Mouse (Mus musculus) G1E (cell line): ENCODE measurements at regions not wholly inside any gene's neighbourhood (a gene's known extent, or its start where the extent isn't known, plus 50 kb on each side); places are given as distances from the start of the nearest gene placed in this dataset.

Experiments
- ATAC-seq: 2 replicates; pipeline ENCODE4 v1.8.0; 2016; ENCODE audit warnings: mild to moderate bottlenecking; ENCODE audit not compliant: insufficient number of reproducible peaks, poor library complexity, low FRiP score, severe bottlenecking; ENCODE audit errors: extremely low read depth
- DNase-seq: peaks from one replicate; pipeline ENCODE4 v3.0.0; 2012; ENCODE audit warnings: low spot score
- H3K27me3 ChIP-seq: 2 replicates; pipeline ENCODE4 v1.6.1; 2012; ENCODE audit warnings: mild to moderate bottlenecking, low read length, inconsistent platforms; ENCODE audit not compliant: insufficient read depth
- H3K36me3 ChIP-seq: replicated peaks from 2 replicates; pipeline ENCODE3; 2012; ENCODE audit warnings: mild to moderate bottlenecking, inconsistent platforms
- H3K4me1 ChIP-seq: 2 replicates; pipeline ENCODE4 v1.6.1; 2012; ENCODE audit warnings: low read depth, low read length, inconsistent platforms, mixed read lengths; ENCODE audit not compliant: insufficient read depth
- H3K4me3 ChIP-seq: 2 replicates; pipeline ENCODE4 v1.5.1; 2012; ENCODE audit warnings: low read depth, mild to moderate bottlenecking, inconsistent platforms, low read length, moderate library complexity, mixed read lengths
- H3K9me3 ChIP-seq: replicated peaks from 2 replicates; pipeline ENCODE4 v1.6.1; 2012; ENCODE audit warnings: inconsistent platforms
- CTCF ChIP-seq: IDR thresholded peaks from 2 replicates; pipeline ENCODE4 v1.5.1; 2012; ENCODE audit warnings: low read depth, low read length, inconsistent platforms, mixed read lengths
- GATA1 ChIP-seq: IDR thresholded peaks from 2 replicates; pipeline ENCODE4 v1.6.1; 2012; ENCODE audit warnings: borderline replicate concordance, low read length, inconsistent platforms, mixed read lengths
- GATA2 ChIP-seq: IDR thresholded peaks from 2 replicates; pipeline ENCODE4 v1.6.1; 2012; ENCODE audit warnings: low read depth, low read length, inconsistent platforms, borderline replicate concordance
- POLR2AphosphoS5 ChIP-seq: IDR thresholded peaks from 2 replicates; pipeline ENCODE4 v1.6.1; 2012; ENCODE audit warnings: low read depth, low read length, inconsistent platforms; ENCODE audit not compliant: insufficient replicate concordance
- TAL1 ChIP-seq: conservative IDR thresholded peaks from 2 replicates; pipeline ENCODE4 v1.6.1; 2012; ENCODE audit warnings: low read depth, low read length, inconsistent platforms, mixed read lengths

GRCm38 (mm10) chr6:145677475-145678325, 62.1 kb downstream of the Tuba3b start:
- peaks cover 52% of the 10 kb centered on the region for H3K9me3 ChIP-seq
- no peaks in the 10 kb centered on the region for H3K36me3 ChIP-seq
- ATAC-seq (no peak), DNase-seq (no peak)
- H3K4me1 ChIP-seq, result no peaks in the 10 kb centered on the region
- TF ChIP-seq POLR2AphosphoS5, result no peak
- TF ChIP-seq GATA2, result no peak
- TF ChIP-seq GATA1, result no peak
- no peak for TF ChIP-seq CTCF
- no peak for TF ChIP-seq TAL1
- no peaks in the 10 kb centered on the region for H3K27me3 ChIP-seq
- H3K4me3 ChIP-seq, result 0 out of 2 replicates have a peak overlapping the region, but pooled peaks have one; percentile 13

- ATAC-seq, result no peak
- no peaks in the 10 kb centered on the region for H3K4me1 ChIP-seq
Measured at GRCm38 (mm10) chr6:145679516-145679915, 64.0 kb downstream of the Tuba3b start.

DNA sequence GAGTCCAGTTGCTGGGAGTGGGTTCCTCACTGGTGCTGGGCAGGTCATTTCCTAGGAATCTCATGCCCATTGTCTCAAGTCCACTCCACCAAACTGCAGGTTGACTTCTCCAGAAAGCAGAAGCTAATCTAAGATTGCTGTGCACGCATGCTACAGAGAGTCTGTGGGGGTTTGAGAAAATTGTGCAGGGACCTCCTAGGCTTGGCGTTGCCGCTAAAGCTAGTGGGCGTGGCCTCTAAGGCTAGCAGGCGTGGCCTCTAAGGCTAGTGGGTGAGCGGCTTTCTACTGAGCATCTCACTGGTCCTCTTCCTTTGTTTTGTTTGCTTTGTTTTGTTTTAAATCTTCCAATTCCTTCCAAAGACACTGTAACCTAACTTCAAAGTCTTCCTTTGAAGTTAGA, 59.5 kb upstream of the Rassf8 start:
- H3K36me3 ChIP-seq, result no peaks in the 10 kb centered on the region
- DNase-seq, result no peak
- no peaks in the 10 kb centered on the region for H3K27me3 ChIP-seq
- no peak for TF ChIP-seq CTCF
- no peak for TF ChIP-seq TAL1
- TF ChIP-seq GATA1, result no peak
- no peak for TF ChIP-seq GATA2
- H3K9me3 ChIP-seq, result peaks cover 67% of the 10 kb centered on the region
- no peaks in the 10 kb centered on the region for H3K4me1 ChIP-seq
- ATAC-seq, result no peak
- H3K4me3 ChIP-seq, result no peak overlapping the region

More at GRCm38 (mm10) chr6:145679516-145679915, 64.0 kb downstream of the Tuba3b start:
- Histone ChIP-seq H3K4me3 (no peak overlapping the region), H3K9me3 (peaks cover 54% of the 10 kb centered on the region), H3K36me3 (no peaks in the 10 kb centered on the region), H3K27me3 (no peaks in the 10 kb centered on the region)
- DNase-seq, result no peak
- no peak for TF ChIP-seq GATA2
- no peak for TF ChIP-seq TAL1
- no peak for TF ChIP-seq POLR2AphosphoS5
- no peak for TF ChIP-seq CTCF
- no peak for TF ChIP-seq GATA1

DNA sequence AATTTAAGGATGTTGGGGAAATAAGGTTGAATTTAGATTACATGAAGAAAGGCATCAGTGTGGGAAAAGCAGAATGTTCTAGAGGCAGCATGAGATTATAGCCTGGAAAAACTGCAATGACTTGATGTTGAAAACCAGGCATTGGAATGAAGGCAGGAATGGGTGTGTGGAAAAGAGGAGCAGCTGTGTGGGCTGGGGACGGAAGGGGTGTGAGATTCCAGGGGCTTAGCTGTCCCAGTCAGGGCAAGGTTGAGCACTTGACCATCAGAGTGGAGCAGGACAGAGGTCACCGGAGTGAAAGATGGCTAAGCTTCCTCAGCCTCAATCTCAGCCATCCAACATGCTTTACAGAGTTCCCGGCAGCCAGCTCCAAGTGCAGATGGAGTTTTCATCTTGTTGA, 54.9 kb upstream of the Rassf8 start:
- peaks cover 68% of the 10 kb centered on the region for H3K9me3 ChIP-seq
- DNase-seq (no peak), ATAC-seq (no peak)
- no peak for TF ChIP-seq POLR2AphosphoS5
- no peak for TF ChIP-seq GATA1
- TF ChIP-seq TAL1, result no peak
- TF ChIP-seq CTCF, result no peak
- no peak for TF ChIP-seq GATA2
- no peak overlapping the region for H3K4me3 ChIP-seq
- no peaks in the 10 kb centered on the region for H3K36me3 ChIP-seq
- no peaks in the 10 kb centered on the region for H3K4me1 ChIP-seq
- no peaks in the 10 kb centered on the region for H3K27me3 ChIP-seq

- TF ChIP-seq GATA1 (no peak), CTCF (no peak), TAL1 (no peak), GATA2 (no peak), POLR2AphosphoS5 (no peak)
- H3K36me3 ChIP-seq, result no peaks in the 10 kb centered on the region
- no peak overlapping the region for H3K4me3 ChIP-seq
- DNase-seq (no peak), ATAC-seq (no peak)
- H3K27me3 ChIP-seq, result no peaks in the 10 kb centered on the region
- H3K4me1 ChIP-seq, result no peaks in the 10 kb centered on the region
- peaks cover 59% of the 10 kb centered on the region for H3K9me3 ChIP-seq
Measured at GRCm38 (mm10) chr6:145694817-145695216, 51.7 kb upstream of the Rassf8 start.
